Mouse (Mus musculus): ENCODE results near the gene Bmp2k. TPM values are rescaled to one million over a fixed set of nuclear protein-coding genes. Genes with fewer than 3 reads are reported as not detected.

Bmp2k gene
- polyA plus RNA-seq, 1 experiment from 2014 or later = 31.3 TPM

GRCm38 (mm10) chr5:96973714-96974113, 23.8 kb upstream of the Bmp2k start:
- peak; percentile 71 for ATAC-seq (ENCODE audit: insufficient read depth)
- Histone ChIP-seq H3K4me1 (replicated peaks) (peaks cover 40% of the 10 kb centered on the region), H3K4me2 (no peak overlapping the region), H3K4me3 (replicated peaks) (no peak overlapping the region), H3K36me3 (replicated peaks) (no peaks in the 10 kb centered on the region), H3K9ac (no peak overlapping the region), H3K27ac (replicated peaks) (peak overlapping the region; percentile 26; the same call in 1 of the 2 replicates), H3K27me3 (no peaks in the 10 kb centered on the region), H3K9me3 (replicated peaks) (no peaks in the 10 kb centered on the region)
- WGBS (ENCODE audit: insufficient replicate concordance) = 44% methylated on average over 3 of the region's 3 CpGs

GRCm38 (mm10) chr5:96974661-96975060, 22.8 kb upstream of the Bmp2k start:
- peaks cover 6% of the 10 kb centered on the region for H3K27me3 ChIP-seq
- no peaks in the 10 kb centered on the region for H3K36me3 ChIP-seq (replicated peaks)
- no peak for ATAC-seq (ENCODE audit: insufficient read depth)
- H3K4me3 ChIP-seq (replicated peaks) = no peak overlapping the region
- H3K9me3 ChIP-seq (replicated peaks) = no peaks in the 10 kb centered on the region
- no peak overlapping the region for H3K9ac ChIP-seq
- 29% methylated on average over 1 of the region's 1 CpGs for WGBS (ENCODE audit: insufficient replicate concordance)
- no peak overlapping the region for H3K4me2 ChIP-seq
- peaks cover 40% of the 10 kb centered on the region for H3K4me1 ChIP-seq (replicated peaks)
- no peak overlapping the region for H3K27ac ChIP-seq (replicated peaks)

DNA sequence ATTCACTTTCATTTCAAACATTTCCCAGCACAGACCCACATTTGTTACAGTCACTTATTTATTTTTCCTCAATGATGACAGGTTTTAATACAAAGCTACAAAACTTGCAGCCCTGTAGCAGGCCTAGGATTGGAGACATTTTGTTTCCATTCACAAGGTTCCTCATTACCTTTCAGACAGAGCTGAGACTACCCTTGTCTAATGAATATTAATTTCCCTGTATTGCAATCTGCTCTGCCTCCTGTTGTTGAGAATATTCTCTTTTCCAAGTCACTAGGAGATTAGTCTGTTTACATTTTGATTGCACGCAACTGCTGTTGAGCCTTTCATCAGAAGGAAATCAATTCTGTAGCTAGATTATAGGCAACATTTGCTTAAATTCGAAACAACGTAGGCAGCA, 22.4 kb upstream of the Bmp2k start:
- H3K9me3 ChIP-seq (replicated peaks) = no peaks in the 10 kb centered on the region
- H3K27ac ChIP-seq (replicated peaks) = no peak overlapping the region
- no peak for ATAC-seq (ENCODE audit: insufficient read depth)
- H3K4me1 ChIP-seq (replicated peaks) = peaks cover 38% of the 10 kb centered on the region
- H3K27me3 ChIP-seq = peaks cover 11% of the 10 kb centered on the region
- H3K4me2 ChIP-seq = no peak overlapping the region
- H3K36me3 ChIP-seq (replicated peaks) = no peaks in the 10 kb centered on the region
- H3K4me3 ChIP-seq (replicated peaks) = no peak overlapping the region
- 87% methylated on average over 3 of the region's 3 CpGs for WGBS (ENCODE audit: insufficient replicate concordance)
- H3K9ac ChIP-seq = no peak overlapping the region

- H3K4me1 ChIP-seq (replicated peaks) = peaks cover 43% of the 10 kb centered on the region
- peaks cover 21% of the 10 kb centered on the region for H3K27me3 ChIP-seq
- WGBS (ENCODE audit: insufficient replicate concordance) = 60% methylated on average over 3 of the region's 3 CpGs
- H3K9me3 ChIP-seq (replicated peaks) = no peaks in the 10 kb centered on the region
- H3K36me3 ChIP-seq (replicated peaks) = no peaks in the 10 kb centered on the region
- H3K27ac ChIP-seq (replicated peaks) = 0 out of 2 replicates have a peak overlapping the region, but pooled peaks have one; percentile 8
- H3K4me3 ChIP-seq (replicated peaks) = no peak overlapping the region
- no peak overlapping the region for H3K9ac ChIP-seq
- H3K4me2 ChIP-seq = no peak overlapping the region
- no peak for ATAC-seq (ENCODE audit: insufficient read depth)
Observed at GRCm38 (mm10) chr5:96976150-96976549, 21.3 kb upstream of the Bmp2k start.

GRCm38 (mm10) chr5:96979296-96980007, 18.0 kb upstream of the Bmp2k start:
- no peaks in the 10 kb centered on the region for H3K9me3 ChIP-seq (replicated peaks)
- 0 out of 2 replicates have a peak overlapping the region, but pooled peaks have one; percentile 8 for H3K4me3 ChIP-seq (replicated peaks)
- no peaks in the 10 kb centered on the region for H3K36me3 ChIP-seq (replicated peaks)
- H3K27ac ChIP-seq (replicated peaks) = no peak overlapping the region; the same call in 1 of the 2 replicates
- H3K9ac ChIP-seq = 0 out of 2 replicates have a peak overlapping the region, but pooled peaks have one; percentile 5
- peaks cover 40% of the 10 kb centered on the region for H3K4me1 ChIP-seq (replicated peaks)
- WGBS (ENCODE audit: insufficient replicate concordance) = 30% methylated on average over 13 of the region's 13 CpGs
- H3K27me3 ChIP-seq = peaks cover 30% of the 10 kb centered on the region
- ATAC-seq (ENCODE audit: insufficient read depth) = no peak
- peak overlapping the region; percentile 40 for H3K4me2 ChIP-seq

DNA sequence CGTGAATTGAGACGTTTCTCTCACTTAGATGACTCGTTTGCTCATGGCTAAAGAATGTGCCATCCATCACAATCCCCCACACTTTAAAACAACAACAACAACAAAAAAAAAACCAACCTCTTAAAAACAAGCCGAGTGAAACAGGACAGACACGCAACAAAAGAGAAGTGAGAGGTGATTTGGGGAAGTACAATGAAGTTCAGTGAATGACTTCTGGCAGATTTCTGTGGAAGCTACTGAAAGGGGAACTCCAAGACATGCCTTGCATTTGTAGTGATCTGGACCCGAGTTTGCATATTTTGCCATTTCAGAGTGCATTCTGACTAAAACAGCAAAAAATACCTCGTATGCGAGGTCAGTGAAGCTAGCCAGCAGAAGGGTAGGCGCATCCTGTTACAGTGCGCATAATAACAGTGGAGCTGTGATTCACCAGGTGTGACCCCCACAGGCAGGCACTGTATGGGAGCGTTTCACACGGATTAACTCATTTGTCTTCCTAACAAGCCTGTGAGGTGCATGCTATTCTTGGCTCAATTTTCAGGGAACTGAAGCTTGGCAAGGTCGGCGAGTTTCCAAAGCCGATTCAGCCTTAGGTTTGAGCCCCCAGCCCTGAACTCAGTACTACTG, 17.4 kb upstream of the Bmp2k start:
- Histone ChIP-seq H3K4me2 (peak overlapping the region; percentile 40), H3K9me3 (replicated peaks) (no peaks in the 10 kb centered on the region), H3K36me3 (replicated peaks) (no peaks in the 10 kb centered on the region), H3K9ac (0 out of 2 replicates have a peak overlapping the region, but pooled peaks have one; percentile 5), H3K27me3 (peaks cover 30% of the 10 kb centered on the region), H3K27ac (replicated peaks) (0 out of 2 replicates have a peak overlapping the region, but pooled peaks have one; percentile 24), H3K4me1 (replicated peaks) (peaks cover 34% of the 10 kb centered on the region), H3K4me3 (replicated peaks) (0 out of 2 replicates have a peak overlapping the region, but pooled peaks have one; percentile 8)
- WGBS (ENCODE audit: insufficient replicate concordance) = 15% methylated on average over 15 of the region's 15 CpGs
- no peak for ATAC-seq (ENCODE audit: insufficient read depth)

- 46% methylated on average over 3 of the region's 3 CpGs for WGBS (ENCODE audit: insufficient replicate concordance)
- Histone ChIP-seq H3K27me3 (peaks cover 30% of the 10 kb centered on the region), H3K27ac (replicated peaks) (no peak overlapping the region), H3K9me3 (replicated peaks) (no peaks in the 10 kb centered on the region), H3K4me1 (replicated peaks) (peaks cover 38% of the 10 kb centered on the region), H3K9ac (no peak overlapping the region), H3K4me3 (replicated peaks) (no peak overlapping the region), H3K36me3 (replicated peaks) (no peaks in the 10 kb centered on the region), H3K4me2 (no peak overlapping the region)
- ATAC-seq (ENCODE audit: insufficient read depth) = no peak
Observed at GRCm38 (mm10) chr5:96981987-96982386, 15.5 kb upstream of the Bmp2k start.

- Histone ChIP-seq H3K4me2 (no peak overlapping the region), H3K9me3 (replicated peaks) (no peaks in the 10 kb centered on the region), H3K27me3 (peaks cover 30% of the 10 kb centered on the region), H3K4me1 (replicated peaks) (peaks cover 45% of the 10 kb centered on the region), H3K27ac (replicated peaks) (no peak overlapping the region), H3K36me3 (replicated peaks) (no peaks in the 10 kb centered on the region), H3K9ac (no peak overlapping the region), H3K4me3 (replicated peaks) (no peak overlapping the region)
- 52% methylated on average over 7 of the region's 7 CpGs for WGBS (ENCODE audit: insufficient replicate concordance)
- no peak for ATAC-seq (ENCODE audit: insufficient read depth)
Observed at GRCm38 (mm10) chr5:96983142-96983541, 14.3 kb upstream of the Bmp2k start.

GRCm38 (mm10) chr5:96986850-96987249, 10.6 kb upstream of the Bmp2k start:
- 85% methylated on average over 3 of the region's 3 CpGs for WGBS (ENCODE audit: insufficient replicate concordance)
- no peaks in the 10 kb centered on the region for H3K36me3 ChIP-seq (replicated peaks)
- no peak overlapping the region for H3K4me3 ChIP-seq (replicated peaks)
- H3K4me2 ChIP-seq = no peak overlapping the region
- H3K9me3 ChIP-seq (replicated peaks) = no peaks in the 10 kb centered on the region
- no peak overlapping the region for H3K9ac ChIP-seq
- peak overlapping the region; percentile 51 for H3K27ac ChIP-seq (replicated peaks)
- peaks cover 1% of the 10 kb centered on the region; the same call in 1 of the 2 replicates for H3K27me3 ChIP-seq
- ATAC-seq (ENCODE audit: insufficient read depth) = no peak
- peaks cover 57% of the 10 kb centered on the region for H3K4me1 ChIP-seq (replicated peaks)

GRCm38 (mm10) chr5:96988880-96989279, 8.6 kb upstream of the Bmp2k start:
- Histone ChIP-seq H3K27me3 (no peaks in the 10 kb centered on the region), H3K27ac (replicated peaks) (peak overlapping the region; percentile 82), H3K4me2 (peak overlapping the region; percentile 39), H3K4me1 (replicated peaks) (peaks cover 60% of the 10 kb centered on the region), H3K9ac (no peak overlapping the region), H3K9me3 (replicated peaks) (no peaks in the 10 kb centered on the region), H3K4me3 (replicated peaks) (no peak overlapping the region), H3K36me3 (replicated peaks) (no peaks in the 10 kb centered on the region)
- ATAC-seq (ENCODE audit: insufficient read depth) = peak; percentile 99
- 35% methylated on average over 4 of the region's 4 CpGs for WGBS (ENCODE audit: insufficient replicate concordance)

DNA sequence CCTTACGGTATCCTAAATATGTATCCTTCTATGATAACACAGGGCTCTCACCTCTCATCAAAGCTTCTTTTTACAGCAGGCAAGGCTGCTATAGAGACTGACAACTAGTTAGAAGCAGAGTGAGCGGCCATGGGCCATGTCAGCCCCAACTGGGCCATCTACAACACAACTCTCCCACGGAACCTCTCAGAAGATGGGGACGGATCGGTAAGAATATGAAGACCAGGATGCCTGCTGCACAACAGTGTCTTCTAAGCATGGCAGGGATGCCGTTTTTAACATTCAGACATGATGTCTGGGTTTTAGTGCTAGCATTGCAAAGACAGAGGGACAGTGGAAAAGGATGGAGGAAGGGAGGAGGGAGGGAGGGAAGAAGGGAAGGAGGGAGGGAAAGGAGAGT, 6.3 kb upstream of the Bmp2k start:
- no peaks in the 10 kb centered on the region for H3K9me3 ChIP-seq (replicated peaks)
- 88% methylated on average over 6 of the region's 6 CpGs for WGBS (ENCODE audit: insufficient replicate concordance)
- H3K4me2 ChIP-seq = no peak overlapping the region
- H3K9ac ChIP-seq = no peak overlapping the region
- no peak overlapping the region for H3K4me3 ChIP-seq (replicated peaks)
- ATAC-seq (ENCODE audit: insufficient read depth) = no peak
- H3K36me3 ChIP-seq (replicated peaks) = no peaks in the 10 kb centered on the region
- H3K27me3 ChIP-seq = no peaks in the 10 kb centered on the region
- peaks cover 74% of the 10 kb centered on the region for H3K4me1 ChIP-seq (replicated peaks)
- H3K27ac ChIP-seq (replicated peaks) = peak overlapping the region; percentile 75; the same call in 1 of the 2 replicates
